Mouse (Mus musculus) spleen, postnatal 36 days (tissue): ENCODE measurements at regions not wholly inside any gene's neighbourhood (a gene's known extent, or its start where the extent isn't known, plus 50 kb on each side); places are given as distances from the start of the nearest gene placed in this dataset.

Experiments
- DNase-seq, 2 experiments: peaks; one replicate each; pipeline ENCODE4 v3.0.0; 2022; ENCODE audit warnings: low spot score in 2 of 2, mixed read lengths in 1 of 2

GRCm38 (mm10) chr13:48083807-48084206, 177.2 kb upstream of the Id4 start:
- no peak for DNase-seq

- DNase-seq: no peak
Measured at GRCm38 (mm10) chr13:48094275-48095035, 166.6 kb upstream of the Id4 start.

GRCm38 (mm10) chr13:48102156-48102555, 158.9 kb upstream of the Id4 start:
- no peak for DNase-seq

DNA sequence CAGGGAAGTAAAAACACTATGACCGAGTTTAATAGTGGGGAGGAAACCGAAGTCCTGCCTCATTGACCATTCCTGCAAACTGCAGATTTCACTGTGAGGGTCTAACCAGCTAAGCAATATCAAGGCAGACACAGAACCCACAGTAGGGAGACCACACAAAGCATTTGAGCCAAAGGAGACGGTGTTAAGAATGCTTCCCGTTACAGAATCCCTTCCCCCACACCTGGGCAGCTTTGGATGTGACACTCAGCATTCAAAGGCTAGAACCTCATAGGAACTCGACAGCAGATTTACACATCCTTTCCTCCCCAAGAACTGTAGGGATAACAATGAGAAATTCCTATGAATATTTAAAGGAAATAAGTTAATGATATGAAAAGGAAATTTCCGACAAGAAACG, 158.5 kb upstream of the Id4 start:
- no peak for DNase-seq

DNA sequence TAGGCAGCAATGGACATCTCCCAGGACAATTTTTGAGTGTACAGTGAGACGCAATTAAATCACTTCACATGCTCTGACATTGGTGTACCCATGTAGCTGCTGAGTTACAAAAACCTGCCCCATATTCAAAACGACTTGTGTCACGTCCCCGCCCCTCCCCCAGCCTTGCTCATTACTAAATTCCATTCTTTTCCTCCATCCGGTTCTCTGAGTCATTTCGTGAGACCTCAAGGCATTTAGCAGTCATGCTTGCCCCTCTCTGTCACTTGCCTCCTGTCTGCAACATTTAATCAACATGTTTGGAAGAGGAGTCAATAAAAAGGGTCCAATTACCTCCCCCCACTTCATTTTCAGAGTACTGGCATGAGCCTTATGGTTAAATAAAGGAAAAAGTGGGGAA, 156.3 kb upstream of the Id4 start:
- DNase-seq: no peak

DNA sequence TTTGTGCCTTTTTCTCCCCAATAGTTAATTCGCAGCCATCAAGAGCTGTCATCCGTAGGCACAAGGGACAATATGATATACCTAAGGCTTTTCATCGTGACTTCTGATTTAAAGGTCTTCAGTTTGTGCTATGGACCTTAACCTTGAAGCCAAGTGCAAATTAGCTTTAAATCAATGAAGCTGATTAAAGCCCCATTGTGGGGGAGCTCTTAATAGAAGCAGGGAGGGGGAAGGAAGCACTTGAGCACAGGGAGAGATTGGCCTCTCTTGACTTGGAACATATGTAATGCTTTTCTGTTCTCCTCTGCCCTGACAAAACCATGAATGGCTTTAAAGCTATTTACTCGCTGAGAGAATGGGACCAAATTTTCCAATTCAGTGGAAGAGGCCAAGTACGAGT, 154.1 kb upstream of the Id4 start:
- no peak for DNase-seq

GRCm38 (mm10) chr13:48115890-48116289, 145.1 kb upstream of the Id4 start:
- no peak for DNase-seq

- no peak for DNase-seq
Measured at GRCm38 (mm10) chr13:48126582-48126981, 134.4 kb upstream of the Id4 start.

GRCm38 (mm10) chr13:48130724-48131123, 130.3 kb upstream of the Id4 start:
- peak in 1 of 2 experiments; percentile 6 for DNase-seq

DNA sequence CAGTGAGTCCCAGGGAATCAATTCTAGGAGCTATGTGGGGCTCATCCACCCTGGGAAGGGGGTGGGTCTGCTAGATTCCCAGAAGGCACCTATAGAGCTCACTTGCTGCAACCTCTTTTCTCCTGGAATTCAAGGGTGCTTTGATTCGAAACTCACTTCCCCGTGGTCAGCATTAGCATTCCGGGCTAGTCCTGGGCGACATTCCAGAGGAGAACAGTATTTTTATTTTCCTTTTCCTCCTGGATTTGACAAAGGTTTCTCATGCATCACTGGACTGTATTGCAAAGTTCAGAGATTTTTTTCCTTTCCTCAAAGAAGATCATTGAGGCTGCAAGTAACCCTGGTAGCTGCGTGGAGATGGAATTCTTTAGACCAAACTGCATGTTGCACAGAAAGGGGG, 129.3 kb upstream of the Id4 start:
- no peak for DNase-seq

GRCm38 (mm10) chr13:48145976-48146375, 115.1 kb upstream of the Id4 start:
- DNase-seq: no peak

DNA sequence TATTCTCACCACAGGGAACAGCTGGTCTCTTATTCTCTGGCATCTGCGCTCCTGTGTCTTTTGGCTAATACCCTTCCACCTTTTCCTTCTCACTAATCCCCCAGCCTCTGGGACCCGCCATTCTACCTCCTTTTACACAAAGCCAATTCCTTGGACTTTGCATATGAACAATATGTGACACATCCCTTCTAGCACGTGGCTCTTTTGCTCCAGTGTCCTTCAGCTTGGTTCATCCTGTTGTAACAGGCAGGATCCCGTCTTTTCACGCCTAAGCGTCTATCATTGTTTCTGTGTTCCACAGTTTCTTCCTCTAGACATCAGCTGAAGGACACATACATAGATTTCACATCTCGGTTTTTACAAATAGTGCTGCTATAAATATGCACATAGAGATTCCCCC, 114.0 kb upstream of the Id4 start:
- no peak for DNase-seq

DNA sequence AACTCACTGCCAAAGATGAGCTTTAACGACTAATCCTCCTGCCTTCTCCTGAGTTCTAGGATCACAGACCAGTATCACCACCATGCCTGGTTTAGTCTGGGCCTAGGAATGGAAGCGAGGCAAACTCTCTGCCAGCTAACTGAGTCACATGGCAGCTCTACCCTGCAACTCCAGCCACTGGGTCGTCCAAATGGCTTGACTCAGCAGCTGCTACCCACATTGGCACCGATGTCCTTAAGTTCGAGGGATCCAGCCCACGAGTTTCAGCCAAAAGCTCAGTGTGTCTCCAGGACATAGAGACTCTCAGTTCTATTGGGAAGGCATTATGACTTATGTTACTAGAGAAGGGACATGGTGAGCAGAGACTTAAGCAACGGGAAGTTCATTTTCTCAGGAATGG, 107.8 kb upstream of the Id4 start:
- DNase-seq: no peak

DNA sequence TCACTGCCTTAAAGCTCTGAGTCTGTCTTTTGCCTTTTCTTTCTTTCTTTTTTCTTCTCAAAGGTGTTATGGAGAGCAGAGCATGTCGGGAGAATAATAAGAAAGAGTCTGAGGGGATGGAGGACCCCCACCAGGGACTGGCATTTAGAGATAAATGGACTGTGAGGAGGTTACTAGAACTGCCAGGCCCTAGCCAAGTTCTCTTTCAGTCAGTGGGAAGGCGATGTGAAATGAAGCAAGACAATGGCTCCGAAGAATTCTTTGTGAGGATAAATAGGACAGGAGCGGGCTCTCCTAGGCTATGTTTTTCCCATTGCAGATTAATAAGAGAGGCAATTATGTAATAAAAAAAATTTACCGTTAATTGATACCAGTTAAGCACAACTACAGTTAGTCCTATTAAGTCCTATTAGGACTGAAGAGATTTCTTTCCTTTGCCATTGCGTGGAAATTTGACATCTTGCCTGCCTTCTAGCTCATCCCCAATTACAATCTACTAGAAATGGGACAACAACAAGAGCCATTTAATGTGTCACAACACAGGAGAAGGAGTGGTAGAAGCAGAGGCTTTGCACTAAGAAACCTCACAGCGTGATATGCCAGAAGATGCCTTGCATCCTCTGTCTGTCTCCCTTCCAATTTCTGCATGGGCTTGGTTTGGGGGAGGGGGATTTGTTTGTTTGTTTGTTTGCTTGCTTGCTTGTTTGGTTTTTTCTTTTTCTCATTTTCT, 107.2 kb upstream of the Id4 start:
- DNase-seq: no peak

GRCm38 (mm10) chr13:48154414-48155105, 106.5 kb upstream of the Id4 start:
- DNase-seq: no peak

DNA sequence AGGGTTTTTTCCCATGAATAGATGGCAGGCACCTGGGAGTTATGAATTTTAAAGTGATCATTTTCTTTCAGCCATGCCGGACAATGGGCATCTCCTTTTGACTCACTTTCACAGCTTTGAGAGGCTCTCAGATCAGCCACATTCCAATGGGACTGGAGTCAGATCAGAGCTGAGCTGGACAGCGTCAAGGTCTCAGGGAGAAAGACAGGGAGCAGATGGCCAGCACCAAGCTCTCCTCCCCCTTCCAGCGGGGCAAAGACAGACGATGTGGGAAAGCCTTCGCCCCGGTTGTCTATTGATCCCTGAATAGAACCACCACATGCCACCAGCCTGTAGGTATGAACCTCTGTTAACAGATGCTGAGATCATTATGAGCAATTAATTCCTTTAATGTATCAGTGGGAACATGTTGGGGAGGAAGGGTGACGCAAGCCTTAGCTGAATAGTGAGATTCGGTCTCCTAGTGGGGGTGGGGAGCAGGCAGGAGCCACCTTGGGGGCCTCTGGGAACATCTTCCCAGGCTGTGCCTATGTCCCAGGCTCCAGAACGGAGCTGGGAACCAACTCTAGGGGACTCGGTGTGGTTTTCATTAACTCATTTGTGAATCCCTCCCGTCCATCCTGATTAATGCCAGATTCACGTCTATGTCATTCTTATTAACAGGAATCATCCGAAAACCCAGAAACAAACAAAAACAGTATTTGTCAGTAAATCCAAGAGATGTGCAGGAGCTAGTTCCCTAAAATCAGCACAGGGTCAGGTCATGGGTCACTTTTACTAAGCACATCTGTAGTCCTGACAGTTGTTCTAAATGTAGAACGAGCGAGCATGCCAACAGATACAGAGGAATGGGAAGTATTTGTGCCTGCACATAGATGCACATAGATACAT, 101.8 kb upstream of the Id4 start:
- no peak for DNase-seq

DNA sequence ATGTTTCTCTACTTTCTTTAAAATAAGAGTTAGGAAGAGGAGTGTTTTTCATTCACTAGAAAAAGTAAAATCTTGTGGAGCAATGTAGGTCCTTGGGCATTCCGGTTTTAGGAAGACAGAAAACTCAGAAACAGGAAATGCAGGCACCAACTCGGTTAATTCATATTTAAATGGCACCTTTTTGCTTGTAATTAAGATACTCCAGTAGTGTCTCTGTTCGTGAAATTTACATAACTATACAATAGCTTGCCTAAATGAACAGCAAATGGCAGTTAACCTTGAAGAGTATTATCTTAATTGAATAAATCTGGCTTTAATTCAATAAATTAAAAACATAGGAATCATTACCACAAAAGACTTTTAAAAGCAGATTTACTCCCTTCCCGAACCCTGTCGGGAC, 100.9 kb upstream of the Id4 start:
- no peak for DNase-seq

GRCm38 (mm10) chr13:48161339-48161738, 99.7 kb upstream of the Id4 start:
- DNase-seq: no peak

- no peak for DNase-seq
Measured at GRCm38 (mm10) chr13:48164586-48164985, 96.4 kb upstream of the Id4 start.

DNA sequence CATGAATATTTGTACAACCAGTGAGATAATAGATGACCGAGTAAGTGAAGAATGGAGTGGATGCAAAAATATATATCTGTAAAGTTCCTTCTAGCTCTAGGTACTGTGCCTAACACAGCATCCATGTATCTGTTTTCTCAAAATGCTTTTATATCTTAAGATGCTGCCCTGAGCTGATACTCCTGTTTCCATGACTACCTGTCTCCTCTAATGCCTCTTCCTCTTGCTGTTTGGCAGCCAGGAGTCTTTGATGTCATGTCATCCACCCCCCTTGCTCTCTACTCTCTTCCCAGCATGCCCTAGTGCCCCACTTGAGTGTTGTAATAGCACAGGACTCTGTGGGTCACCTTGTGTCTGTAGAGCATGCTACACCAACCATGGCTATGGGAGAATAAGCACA, 95.2 kb upstream of the Id4 start:
- no peak for DNase-seq

- DNase-seq: no peak
Measured at GRCm38 (mm10) chr13:48167976-48168375, 93.1 kb upstream of the Id4 start.
